Mouse (Mus musculus) layer of hippocampus, adult 18-20 months (tissue): ENCODE results near the gene Ptpn11. TPM values are rescaled to one million over a fixed set of nuclear protein-coding genes. Genes with fewer than 3 reads are reported as not detected.
"Not testable (repeated sequence)": the region's sequence is repeated elsewhere in the genome, so short reads cannot be mapped to it uniquely, and the experiment has no call there.

ENCODE experiments used
- DNase-seq, 2 experiments: peaks; one replicate each; pipeline ENCODE4 v3.0.0; 2022; ENCODE audit warnings: low spot score in 2 of 2
- total RNA-seq, 2 experiments: library from RNA; stranded (reverse); gene quantifications; 2 replicates each; pipeline ENCODE4 v1.2.3; 2021

Gene Ptpn11
- total RNA-seq, 2 experiments from 2014 or later: 104 to 106 TPM

DNA sequence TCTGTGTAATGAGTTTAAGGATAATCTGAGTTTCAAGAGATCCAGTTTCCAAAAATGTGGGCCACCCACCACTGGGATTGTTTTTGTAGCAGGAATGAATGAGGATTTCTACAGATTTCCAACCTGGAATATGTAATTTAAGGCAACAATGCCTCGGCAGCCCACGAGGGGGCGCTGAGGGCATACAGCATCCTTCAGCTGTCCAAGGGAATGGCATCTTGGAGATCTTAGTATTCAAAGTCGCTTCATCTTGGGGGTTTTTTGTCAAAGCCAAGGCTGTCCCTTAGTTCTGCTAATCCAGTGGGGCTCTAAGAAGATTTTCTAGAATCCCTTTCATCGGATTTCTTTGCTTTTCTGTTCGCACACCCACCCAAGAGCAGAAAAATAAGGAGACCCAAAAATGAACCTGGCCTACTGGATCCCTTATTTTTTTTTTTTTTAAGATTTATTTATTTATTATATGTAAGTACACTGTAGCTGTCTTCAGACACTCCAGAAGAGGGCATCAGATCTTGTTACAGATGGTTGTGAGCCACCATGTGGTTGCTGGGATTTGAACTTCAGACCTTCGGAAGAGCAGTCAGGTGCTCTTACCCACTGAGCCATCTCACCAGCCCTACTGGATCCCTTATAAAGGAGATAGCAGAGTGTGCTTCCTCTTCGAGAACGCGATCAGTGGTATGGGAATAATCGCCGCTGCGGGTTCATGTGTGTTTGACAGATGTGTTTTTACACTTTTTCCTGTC is 24.4 kb upstream of the Ptpn11 start:
- DNase-seq: peak in 1 of 2 experiments; percentile 86

DNA sequence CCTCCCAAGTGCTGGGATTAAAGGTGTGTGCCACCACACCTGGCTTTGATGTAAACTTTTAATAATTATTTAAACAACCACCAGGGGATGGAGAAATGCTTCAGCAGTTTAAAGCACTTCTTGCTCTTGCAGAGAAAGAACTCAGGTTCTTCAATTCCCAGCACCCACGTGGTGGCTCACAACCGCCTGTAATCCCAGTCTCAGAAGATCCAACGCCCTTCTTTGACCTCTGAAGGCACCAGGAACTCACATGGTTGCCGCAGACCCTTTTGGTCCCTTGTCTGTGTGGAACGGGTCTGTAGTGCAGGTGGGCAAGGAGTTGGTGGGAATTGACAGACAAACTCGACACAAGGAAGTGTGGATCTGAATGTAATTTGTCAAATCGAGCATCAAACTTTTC is 23.5 kb upstream of the Ptpn11 start:
- no peak for DNase-seq

DNA sequence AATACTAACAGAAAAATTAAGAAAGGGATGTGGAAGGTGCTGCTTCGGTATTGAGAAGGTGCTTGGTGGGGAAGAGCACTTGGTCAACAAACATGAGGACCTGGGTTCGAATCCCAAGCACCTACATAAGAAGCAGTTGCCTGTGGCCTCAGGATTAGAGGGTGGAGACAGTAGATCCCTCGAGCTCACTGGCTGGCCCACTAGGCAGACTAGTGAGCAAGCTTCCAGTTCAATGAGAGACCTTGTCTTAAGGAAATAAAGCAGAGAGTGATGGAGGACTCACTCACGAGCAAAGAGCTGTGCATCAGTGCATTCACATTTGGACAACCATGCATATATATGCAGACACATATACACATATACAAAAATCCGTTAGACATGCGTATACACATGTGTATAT is 20.9 kb upstream of the Ptpn11 start:
- no peak for DNase-seq

DNA sequence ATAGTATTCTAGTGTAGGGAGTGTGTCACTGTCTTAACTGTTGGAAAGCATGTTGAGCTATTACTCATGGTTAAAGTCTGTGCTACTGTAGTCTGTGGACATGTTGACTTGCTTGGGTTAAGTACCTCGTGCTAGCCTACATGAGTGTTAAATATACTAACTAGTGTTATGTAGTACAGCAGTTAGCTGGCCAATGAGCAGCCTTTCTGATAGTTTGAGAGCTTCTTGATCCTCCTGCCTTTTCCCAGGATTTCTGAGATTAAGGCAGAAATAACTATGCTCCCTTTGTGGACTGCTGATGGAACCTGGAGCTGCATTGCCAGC is 19.4 kb upstream of the Ptpn11 start:
- no peak for DNase-seq

DNA sequence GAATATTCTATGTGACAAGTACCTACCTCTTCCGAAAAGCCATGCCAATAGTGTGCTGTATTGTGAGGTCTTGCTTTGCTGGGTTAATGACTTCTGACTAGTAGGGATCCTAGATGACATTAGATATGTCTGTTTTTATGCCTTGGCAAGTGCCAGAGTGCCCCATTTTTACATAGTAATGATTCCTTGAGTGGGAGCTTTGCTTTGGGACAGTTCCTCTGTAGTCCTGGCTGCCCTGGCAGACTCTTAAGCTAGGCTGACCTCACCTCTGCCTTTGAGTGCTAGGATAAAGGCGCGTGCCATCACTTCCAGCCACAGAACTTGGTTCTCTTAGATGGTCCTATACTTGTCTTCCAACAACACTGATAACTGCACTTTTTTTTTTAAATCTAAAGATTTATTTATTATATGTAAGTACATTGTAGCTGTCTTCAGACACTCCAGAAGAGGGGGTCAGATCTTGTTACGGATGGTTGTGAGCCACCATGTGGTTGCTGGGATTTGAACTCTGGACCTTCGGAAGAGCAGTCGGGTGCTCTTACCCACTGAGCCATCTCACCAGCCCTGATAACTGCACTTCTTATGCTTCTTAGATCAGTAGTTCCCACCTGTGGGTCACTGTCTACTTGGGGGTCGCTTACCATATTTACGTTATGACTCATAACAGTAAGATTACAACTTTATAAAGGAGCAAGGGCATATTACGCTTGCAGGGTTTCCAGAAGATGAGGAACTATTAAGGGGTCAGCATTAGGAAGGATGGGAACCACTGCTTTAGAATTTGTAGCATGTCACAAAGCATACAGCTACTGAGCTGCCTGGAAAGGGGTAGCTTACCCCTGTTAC is 18.8 kb upstream of the Ptpn11 start:
- DNase-seq: no peak

DNA sequence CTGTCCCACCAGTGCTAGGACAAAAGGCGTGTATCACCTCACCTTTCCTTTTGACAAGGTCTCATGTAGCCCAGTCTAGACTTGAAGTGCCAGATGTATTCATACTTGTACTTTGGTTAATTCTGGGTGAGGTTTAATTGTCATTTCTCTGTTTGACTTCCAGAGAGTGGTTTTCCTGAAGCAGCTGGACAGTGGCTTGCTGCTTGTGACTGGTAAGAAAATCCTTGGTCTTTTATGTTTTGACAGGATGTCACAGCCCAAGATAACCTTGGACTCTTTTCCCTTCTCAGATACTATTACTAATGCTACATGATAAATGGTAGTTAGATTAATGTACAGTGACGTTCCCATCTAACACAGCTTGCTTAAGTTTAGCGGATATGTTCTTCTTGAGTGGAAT is 15.8 kb upstream of the Ptpn11 start:
- no peak for DNase-seq

DNA sequence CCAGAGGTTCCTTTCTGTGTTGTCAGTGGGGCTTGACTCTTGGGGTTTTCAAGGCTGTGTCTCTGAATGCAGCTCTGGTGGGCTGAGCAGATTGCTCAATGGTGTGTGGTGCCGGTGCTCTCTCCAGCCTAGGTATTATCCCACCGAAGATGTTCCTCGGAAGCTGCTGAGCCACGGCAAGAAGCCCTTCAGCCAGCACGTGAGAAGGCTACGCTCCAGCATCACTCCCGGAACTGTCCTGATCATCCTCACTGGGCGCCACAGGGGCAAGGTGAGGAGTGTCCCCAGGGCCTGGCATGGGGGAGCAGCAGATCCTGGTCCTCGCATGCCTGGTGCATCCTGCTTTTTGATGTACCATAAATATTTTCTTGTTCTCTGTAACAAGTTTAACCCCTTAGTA is 15.3 kb upstream of the Ptpn11 start:
- DNase-seq: no peak

DNA sequence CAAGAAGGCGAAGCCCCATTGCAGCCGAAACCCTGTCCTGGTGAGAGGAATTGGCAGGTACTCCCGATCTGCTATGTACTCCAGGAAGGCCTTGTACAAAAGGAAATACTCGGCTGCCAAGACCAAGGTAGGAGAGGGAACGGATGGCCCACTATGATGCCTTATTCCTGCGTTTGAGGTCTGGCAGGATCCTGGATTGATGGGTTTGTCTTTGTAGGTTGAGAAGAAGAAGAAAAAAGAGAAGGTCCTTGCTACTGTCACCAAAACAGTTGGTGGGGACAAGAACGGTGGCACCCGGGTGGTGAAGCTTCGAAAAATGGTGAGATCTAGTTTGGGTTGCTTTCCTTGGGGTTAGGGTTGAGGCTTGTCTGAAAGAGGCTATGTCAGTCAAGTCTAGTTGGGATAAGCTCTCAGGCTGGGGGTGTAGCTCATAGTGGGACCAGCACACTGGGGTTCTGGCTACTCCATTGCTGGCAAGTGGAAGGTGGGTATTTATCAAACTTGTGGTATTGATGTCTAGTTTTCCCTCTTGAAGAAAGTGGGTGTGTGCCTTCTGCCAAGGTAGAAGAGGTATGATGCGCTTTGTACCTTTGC is 14.4 kb upstream of the Ptpn11 start:
- not testable (repeated sequence) for DNase-seq

DNA sequence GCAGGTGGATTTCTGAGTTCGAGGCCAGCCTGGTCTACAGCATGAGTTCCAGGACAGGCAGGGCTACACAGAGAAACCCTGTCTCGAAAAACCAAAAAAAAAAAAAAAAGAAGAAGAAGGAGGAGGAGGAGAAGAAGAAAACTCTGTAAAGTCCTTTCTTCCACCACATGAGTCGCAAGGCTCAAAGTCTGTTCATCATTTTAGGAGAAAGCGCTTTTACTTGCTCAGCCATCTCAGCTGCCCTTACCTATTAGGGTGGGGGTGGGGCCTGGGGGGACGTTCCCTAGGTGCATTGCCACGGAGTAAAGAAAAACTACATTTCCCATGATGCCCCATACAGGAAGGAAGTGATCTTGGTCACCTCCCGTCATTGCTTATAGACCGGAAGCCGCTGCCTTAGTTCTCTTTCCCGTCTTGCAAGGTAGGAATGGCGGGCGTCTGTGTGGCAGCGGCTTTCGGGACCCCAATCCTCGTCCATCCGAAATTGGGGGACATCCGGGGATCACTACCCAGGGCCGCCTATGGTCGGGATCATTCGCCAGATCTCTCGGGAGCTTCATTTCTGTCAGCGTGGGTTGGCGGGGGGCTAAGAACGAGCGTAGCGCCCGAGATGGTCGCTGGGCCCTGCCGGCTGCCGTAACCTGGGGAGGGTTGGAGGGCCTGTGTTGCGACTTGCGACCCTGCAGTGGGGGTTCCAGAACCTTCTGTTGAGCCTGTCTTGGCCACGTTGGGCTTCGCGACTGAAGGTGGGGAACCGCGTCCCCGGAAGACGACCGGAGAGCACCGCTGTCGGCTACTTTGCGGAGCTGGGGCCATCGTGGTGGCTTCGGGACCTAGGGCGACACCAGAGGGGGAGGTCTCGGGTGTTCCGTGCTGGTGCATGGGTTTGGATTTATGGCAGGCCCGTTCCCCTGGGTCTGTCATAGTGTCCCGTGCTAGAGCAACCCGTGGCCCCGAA is 13.2 kb upstream of the Ptpn11 start, which contains the start of gene Rpl6:
Rpl6 (plus strand) TSS at position 350 of the 958 bp plus-strand sequence.
- peak; percentile 70 to 87 for DNase-seq

DNA sequence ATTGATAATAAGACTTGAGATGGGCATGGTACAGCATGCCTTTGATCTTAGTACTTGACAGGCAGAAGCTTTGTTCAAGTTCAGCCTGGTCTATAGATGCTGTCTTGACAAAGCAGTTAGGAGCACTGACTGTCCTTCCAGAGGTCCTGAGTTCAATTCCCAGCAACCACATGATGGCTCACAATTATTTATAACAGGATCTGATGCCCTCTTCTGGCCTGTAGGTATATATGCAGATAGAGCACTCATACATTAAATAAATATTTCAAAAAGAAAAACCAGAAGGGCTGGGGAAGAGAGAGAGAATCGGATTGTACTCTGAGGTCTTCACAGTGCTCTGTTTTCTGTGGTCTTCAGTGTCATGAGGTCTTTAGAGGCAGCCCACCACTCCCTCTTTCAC is 11.3 kb upstream of the Ptpn11 start:
- DNase-seq: no peak

DNA sequence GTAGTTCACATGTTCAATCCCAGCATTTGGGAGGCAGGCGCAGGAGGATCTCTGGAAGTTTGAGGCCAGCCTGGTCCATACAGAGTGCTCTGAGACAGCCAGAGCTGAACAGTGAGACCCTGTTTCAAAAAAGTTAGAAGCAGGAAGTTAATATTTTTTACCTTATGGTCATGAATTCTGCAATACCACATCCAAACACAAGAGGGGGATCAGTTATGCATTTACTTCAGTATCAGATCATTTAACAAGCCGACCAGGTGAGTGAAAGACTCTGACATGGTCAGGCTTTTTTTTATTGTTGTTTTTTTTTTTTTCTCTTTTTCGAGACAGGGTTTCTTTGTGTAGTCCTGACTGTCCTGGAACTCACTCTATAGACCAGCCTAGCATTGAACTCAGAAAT is 10.5 kb upstream of the Ptpn11 start:
- no peak for DNase-seq

DNA sequence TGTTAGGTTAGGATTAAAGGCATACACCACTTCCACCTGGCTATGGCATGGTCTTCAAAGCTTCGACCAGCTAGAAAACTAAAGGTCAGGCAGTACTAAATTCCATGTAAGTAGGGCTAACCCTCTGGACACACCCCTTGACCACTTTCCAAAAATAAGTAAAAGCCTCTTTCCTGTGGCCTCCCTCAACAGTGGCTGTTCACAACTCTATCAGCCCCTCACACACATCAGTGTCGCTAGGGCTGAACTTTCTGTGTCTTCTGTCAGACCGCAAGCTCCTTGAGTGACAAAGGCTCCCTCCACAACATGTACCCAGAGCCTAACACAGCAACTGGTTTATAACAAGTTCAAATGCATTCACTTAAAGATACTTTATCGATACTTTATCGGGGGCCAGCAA is 7.2 kb upstream of the Ptpn11 start:
- DNase-seq: no peak

DNA sequence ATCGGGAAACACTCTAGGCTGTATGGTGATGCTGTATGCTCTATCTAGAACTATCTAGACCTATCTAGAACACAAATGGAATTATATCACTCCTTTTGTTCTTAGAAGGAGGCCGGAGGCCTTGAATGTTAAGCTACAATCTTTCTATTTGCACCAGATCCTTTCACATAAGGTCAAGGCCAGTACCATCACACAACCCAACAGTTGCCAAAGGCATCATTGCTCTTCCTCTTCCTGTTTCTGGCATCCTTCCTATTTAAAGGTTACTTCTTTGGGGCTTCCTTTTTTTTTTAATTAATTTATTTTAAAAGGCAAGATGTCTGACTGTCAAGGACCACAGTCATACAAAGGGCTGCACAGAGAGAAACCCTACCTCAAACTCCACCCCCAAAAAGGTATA is 6.1 kb upstream of the Ptpn11 start:
- no peak for DNase-seq

DNA sequence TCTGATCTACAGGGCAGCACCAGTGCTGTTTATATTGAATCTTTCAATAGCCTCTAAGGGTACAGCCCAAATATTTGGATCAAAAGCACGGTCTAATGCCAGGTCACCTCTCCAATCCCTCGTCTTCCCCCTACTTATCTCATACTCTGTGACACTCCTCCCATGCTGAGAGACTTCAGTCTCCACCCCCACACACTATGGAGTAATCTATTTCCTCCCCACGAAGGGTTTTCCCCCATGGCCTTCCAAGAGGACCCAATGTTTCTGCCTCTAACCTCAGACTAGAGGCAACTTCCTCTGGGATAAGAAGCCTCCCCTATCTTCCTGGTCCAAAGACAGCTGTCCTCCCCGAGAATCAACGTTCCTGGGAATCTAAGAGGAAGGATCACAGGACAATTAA is 5.6 kb upstream of the Ptpn11 start:
- DNase-seq: no peak

DNA sequence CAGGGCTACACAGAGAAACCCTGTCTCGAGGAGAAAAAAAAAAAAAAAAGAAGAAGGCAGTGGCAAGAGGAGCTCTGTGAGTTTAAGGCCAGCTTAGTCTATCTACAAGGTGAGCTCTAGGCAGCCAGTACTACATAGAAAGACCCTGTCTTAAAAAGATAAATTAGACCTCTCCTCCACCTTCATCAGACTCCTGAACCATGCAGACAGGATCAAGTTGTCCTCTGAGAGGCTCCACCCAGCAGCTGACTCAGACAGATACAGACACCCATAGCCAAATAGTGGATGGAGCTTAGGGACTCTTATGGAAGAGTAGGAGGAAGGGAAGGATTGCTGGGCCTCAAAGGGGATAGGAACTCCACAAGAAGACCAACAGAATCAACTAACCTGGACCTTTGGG is 3.0 kb upstream of the Ptpn11 start:
- no peak for DNase-seq

DNA sequence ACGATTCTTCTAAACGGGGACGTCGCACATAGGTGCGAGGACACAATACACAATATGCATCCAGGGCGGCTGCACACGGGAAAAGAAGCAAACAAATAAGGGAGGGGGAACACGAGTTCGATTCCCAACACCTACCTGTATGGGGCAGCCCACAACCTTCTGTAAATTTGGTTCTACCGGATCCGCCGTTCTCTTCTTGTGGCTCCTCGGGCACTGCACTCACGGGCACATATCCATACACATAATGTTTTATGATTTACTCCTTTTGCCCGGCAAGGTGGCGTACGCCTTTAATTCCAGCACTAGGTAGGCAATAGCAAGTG is 348 bp upstream of the Ptpn11 start:
- no peak for DNase-seq

DNA sequence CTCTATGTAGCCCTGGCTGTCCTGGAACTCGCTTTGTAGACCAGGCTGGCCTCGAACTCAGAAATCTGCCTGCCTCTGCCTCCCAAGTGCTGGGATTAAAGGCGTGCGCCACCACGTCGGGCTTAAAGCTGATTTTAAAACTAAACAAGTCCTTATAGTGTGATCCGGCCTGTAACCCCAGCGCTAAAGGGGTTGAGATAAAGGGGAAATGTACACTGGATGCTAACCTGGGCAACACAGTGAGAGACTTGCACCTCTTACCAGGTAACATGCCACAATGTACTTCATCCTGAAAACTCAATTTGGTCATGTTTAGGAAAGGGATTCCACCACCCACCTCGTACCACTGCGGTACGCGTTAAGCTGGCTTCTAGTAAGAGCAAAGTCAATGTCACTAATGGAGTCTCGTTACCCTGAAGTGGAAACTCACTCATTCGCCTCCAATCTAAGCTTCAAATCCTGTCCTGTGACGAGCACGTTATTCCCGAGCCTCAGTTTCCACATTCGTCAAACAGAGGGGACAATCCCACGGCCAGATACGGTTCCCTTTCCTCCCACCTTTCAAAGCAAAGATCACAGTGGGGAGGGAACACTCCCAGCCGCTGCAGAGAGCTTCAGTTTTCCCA is 874 bp downstream of the Ptpn11 start:
- no peak for DNase-seq

DNA sequence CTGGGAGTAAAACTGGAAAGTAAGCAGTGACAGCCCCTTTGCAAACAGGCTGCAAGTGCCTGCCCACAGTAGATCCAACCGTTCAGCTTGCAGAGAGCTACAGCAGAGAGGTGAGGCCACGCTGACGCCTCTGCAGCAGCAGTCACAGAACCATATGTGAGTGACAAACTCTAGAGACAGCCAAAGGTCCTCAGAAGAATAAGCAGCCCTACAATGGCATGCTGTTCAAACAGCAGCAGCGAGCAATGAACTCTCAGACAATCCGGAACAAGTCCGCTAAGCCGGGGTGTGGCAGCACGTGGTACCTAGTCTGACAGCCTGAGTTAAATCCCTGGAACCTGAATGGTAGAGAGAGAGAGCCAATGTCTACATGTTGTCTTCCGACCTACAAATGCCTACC is 2.0 kb downstream of the Ptpn11 start:
- peak in 1 of 2 experiments; percentile 56 for DNase-seq

DNA sequence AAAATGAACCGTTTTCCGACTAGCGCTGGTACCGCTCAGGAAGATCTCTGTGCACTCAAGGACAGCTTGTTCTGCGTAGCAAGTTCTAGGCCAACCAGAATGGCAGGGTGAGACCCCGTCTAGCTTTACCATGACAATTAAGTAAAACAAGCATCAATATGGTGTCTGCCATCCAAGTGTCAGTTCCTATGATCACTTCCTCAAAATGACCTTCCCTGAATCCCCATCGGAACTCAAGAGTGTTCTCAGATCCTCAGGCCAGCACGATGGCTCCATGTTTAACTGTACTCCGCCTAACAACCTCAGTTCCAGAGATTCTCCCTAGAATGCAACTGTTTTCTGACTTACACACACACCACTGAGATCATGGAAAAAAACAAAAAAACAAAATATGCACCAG is 2.9 kb downstream of the Ptpn11 start:
- no peak for DNase-seq

DNA sequence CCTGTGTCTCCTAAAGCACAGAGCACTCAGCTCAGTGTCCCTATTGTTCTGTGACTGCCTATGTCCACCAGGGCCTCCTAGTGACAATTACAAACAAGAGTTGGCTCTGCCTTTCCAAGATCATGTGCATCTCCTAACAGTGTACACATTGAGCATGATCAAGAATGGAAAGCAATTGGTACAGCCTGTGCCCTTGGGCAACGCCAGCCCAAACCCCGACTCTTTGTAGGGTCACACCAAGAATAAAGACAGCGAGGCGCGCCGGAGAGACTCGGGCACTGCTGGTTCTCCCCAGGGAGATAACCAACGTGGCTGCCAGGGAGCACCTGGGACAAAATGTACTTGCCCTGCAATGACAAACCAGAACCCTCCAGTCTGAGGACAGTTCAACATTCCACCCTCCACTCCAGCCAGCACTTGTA is 3.6 kb downstream of the Ptpn11 start:
- DNase-seq: peak in 1 of 2 experiments; percentile 71
